Mouse (Mus musculus) olfactory bulb, adult 2 months (tissue): ENCODE results near the gene Tpcn1. TPM values are rescaled to one million over a fixed set of nuclear protein-coding genes. Genes with fewer than 3 reads are reported as not detected.
A peak's percentile ranks its signal among the peaks of the same experiment; 100 is the strongest.

Experiments
- H3K27ac ChIP-seq: fragments of 200-500 bp; 2 replicates; pipeline ENCODE4 v1.5.1; 2012; ENCODE audit warnings: low read depth, low read length; ENCODE audit not compliant: insufficient read depth
- H3K4me1 ChIP-seq: fragments of 200-500 bp; 2 replicates; pipeline ENCODE4 v1.6.1; 2012; ENCODE audit warnings: low read length; ENCODE audit not compliant: control insufficient read depth, insufficient read depth
- H3K4me3 ChIP-seq: fragments of 200-500 bp; 2 replicates; pipeline ENCODE4 v1.5.1; 2012; ENCODE audit warnings: mild to moderate bottlenecking, low read depth, low read length, moderate library complexity; ENCODE audit not compliant: insufficient read depth
- CTCF ChIP-seq: fragments of 200-500 bp; IDR thresholded peaks from 2 replicates; pipeline ENCODE4 v1.5.1; 2012; ENCODE audit warnings: low read depth, mild to moderate bottlenecking, low read length, moderate library complexity; ENCODE audit not compliant: insufficient read depth
- POLR2A ChIP-seq: fragments of 200-500 bp; IDR thresholded peaks from 2 replicates; pipeline ENCODE4 v1.6.1; 2012; ENCODE audit warnings: mild to moderate bottlenecking, low read depth, low read length, moderate library complexity; ENCODE audit not compliant: insufficient read depth
- WGBS: fragments of 180-500 bp; shearing (Covaris S2); methylation state at CpG from one replicate; pipeline ENCODE4 v1.1.7; 2018; 5-methylcytosine and 5-hydroxymethylcytosine counted together
- polyA plus RNA-seq: library from polyadenylated mRNA; stranded (reverse); fragments of >200 nt; gene quantifications from 2 replicates; pipeline ENCODE4 v1.2.4, GENCODE M21; 2012; ENCODE audit warnings: low replicate concordance; ENCODE audit not compliant: missing spikeins, insufficient read depth, insufficient read length

The Tpcn1 gene
- polyA plus RNA-seq, 1 experiment: not detected

DNA sequence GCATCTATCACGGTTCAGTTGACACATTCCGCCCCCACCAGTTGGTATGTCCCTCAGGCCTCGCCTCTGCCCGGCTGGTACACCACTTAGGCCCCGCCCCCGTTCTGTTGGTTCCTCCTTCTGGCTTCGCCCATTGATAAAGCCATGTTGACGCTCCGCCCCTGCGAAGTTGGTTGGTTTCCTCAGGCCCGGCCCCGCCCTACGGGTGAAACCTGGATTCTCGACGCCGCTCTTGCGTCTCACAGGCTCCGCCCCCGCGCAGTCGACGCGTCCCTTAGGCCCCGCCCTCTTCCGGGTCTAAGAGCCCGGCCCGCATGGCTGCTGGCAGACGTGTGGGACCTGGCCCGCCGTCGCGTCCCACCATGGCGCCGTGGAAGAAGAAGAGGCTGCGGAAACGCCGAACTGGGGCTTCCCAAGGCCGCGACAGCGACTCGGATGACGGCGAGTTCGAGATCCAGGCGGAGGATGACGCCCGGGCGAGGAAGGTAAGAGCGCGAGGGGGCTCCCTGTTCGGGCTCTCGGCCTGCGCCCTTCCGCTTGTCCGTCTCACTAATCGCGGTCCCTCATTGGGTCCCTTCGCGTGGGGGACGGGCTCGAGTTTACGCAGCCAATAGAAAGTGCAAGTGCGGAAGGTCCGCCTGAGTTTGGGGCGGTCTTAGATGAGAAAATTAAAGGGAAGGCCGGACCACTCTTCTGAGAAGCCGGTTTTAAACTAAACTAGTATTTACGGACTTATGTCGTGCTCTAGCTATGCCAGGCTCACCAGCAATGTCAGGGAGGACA lies 24.5 kb upstream of the Tpcn1 start:
- H3K4me3 ChIP-seq: peak overlapping the region; percentile 72
- under 1% methylated on average over 68 of the region's 69 CpGs for WGBS
- H3K27ac ChIP-seq: peak overlapping the region; percentile 99
- peaks cover 19% of the 10 kb centered on the region for H3K4me1 ChIP-seq
- TF ChIP-seq POLR2A (peak; percentile 83), CTCF (no peak)

DNA sequence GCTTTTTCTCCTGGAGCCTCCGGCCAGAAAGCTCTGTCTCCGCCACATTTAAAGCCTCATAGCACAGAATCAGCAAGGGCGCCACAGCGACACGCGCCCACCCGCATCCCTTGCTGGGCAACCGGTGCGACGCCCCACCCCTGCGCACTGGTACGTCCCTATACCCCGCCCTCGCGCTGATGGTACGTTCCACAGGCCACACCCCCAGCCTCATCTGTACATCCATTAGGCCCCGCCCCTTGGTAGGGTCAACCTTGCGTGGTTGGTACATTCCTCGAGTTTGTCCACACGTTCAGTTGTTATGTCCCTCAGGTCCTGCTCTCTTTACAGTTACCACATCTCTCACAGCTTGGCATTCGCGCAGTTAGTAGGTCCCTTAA lies 24.0 kb upstream of the Tpcn1 start, which contains the start of the genes Rita1 and Ddx54:
Rita1 (minus strand) TSS at position 148 of the 380 bp plus-strand sequence.
Ddx54 (plus strand) TSS at position 298 of the 380 bp plus-strand sequence.
- TF ChIP-seq CTCF (no peak), POLR2A (peak; percentile 73)
- under 1% methylated on average over 22 of the region's 22 CpGs for WGBS
- peaks cover 19% of the 10 kb centered on the region for H3K4me1 ChIP-seq
- peak within 1 kb of the TSS; percentile 72 for H3K4me3 ChIP-seq
- peak within 1 kb of the TSS; percentile 99 for H3K27ac ChIP-seq

GRCm38 (mm10) chr5:120611416-120611815 lies 22.9 kb upstream of the Tpcn1 start:
- WGBS: 32% methylated on average over 8 of the region's 8 CpGs
- peaks cover 19% of the 10 kb centered on the region for H3K4me1 ChIP-seq
- TF ChIP-seq CTCF (no peak), POLR2A (no peak)
- H3K4me3 ChIP-seq: peak overlapping the region; percentile 61
- H3K27ac ChIP-seq: no peak overlapping the region

DNA sequence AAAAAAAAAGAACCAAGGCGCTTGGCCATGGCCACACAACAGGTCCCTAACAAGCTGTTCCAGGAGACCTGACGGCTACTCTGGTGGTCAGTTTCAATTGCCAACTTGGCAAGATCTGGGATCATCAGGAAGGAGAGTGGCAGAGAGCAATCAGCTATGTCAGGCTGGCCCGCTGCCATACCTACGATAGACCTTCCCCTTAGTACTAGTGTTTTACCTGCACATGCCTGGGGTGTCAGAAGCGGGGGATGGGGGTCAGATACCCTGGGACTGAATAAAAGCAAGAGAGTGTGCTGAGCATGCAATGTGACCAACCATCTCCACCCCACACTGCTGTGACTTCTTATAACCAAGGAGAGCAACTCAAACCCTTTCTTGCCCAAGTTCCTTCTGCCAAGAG lies 22.4 kb upstream of the Tpcn1 start:
- TF ChIP-seq CTCF (no peak), POLR2A (no peak)
- peaks cover 19% of the 10 kb centered on the region for H3K4me1 ChIP-seq
- WGBS: 80% methylated on average over 5 of the region's 5 CpGs
- no peak overlapping the region for H3K27ac ChIP-seq
- H3K4me3 ChIP-seq: peak overlapping the region; percentile 61; the same call in 1 of the 2 replicates

GRCm38 (mm10) chr5:120609246-120609775 lies 20.8 kb upstream of the Tpcn1 start:
- H3K4me1 ChIP-seq: peaks cover 24% of the 10 kb centered on the region
- TF ChIP-seq POLR2A (no peak), CTCF (no peak)
- H3K27ac ChIP-seq: no peak overlapping the region
- 70% methylated on average over 16 of the region's 16 CpGs for WGBS
- H3K4me3 ChIP-seq: no peak overlapping the region

DNA sequence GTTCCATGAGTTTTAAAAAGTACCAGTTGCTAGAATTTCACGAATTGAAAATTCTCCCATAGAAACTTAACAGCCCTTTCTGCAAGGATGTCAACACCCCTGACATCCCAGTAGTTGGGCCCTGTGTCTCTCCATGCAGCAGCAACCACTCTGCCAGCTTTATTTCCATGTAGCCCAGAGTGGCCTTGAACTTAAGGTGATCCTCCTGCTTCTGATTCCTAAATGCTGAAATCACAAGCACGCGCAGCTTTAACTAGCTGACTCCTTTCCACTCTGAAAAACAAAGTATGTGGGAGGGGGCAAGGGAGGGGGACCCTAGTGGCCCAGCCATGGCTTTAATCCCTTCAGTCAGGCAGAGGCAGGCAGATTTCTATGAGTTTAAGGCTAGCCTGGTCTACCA lies 18.9 kb upstream of the Tpcn1 start:
- Histone ChIP-seq H3K4me3 (no peak overlapping the region), H3K27ac (no peak overlapping the region), H3K4me1 (peaks cover 20% of the 10 kb centered on the region)
- 82% methylated on average over 3 of the region's 3 CpGs for WGBS
- TF ChIP-seq POLR2A (no peak), CTCF (no peak)

- 78% methylated on average over 25 of the region's 25 CpGs for WGBS
- Histone ChIP-seq H3K27ac (no peak overlapping the region), H3K4me1 (peaks cover 20% of the 10 kb centered on the region), H3K4me3 (no peak overlapping the region)
- TF ChIP-seq POLR2A (no peak), CTCF (no peak)
Measured at GRCm38 (mm10) chr5:120606590-120607200, 18.2 kb upstream of the Tpcn1 start.

DNA sequence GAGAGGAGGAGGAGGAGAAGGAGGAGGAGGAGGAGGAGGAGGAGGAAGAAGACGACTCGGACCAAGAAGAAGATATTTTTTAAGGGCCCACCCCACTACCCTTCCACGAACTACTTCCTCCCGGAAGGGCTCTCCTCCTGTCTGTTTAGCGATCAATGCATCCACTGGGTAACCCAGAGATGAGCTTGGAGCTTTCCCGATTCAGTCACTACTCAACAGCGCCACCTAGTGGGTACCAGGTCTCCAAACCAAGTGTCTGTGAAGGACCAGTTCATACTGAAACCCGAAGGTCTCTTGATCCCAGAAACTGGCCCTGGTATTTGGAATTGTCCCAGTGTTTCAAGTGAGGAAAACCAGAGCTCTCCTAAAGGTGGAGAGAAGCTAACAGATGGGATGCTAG lies 17.2 kb upstream of the Tpcn1 start:
- H3K4me3 ChIP-seq: peak overlapping the region; percentile 45
- no peak for TF ChIP-seq POLR2A
- WGBS: 1% methylated on average over 8 of the region's 8 CpGs
- no peak overlapping the region for H3K27ac ChIP-seq
- H3K4me1 ChIP-seq: peaks cover 11% of the 10 kb centered on the region

- 0% methylated on average over 10 of the region's 10 CpGs for WGBS
- TF ChIP-seq POLR2A (no peak), CTCF (0 out of 2 replicates have a peak, but pooled peaks have one; percentile 3)
- Histone ChIP-seq H3K27ac (no peak overlapping the region), H3K4me1 (peaks cover 11% of the 10 kb centered on the region), H3K4me3 (peak overlapping the region; percentile 45)
Measured at GRCm38 (mm10) chr5:120605241-120605661, 16.8 kb upstream of the Tpcn1 start.
